Mouse (Mus musculus): ENCODE data around the gene Cdh16. TPM values are rescaled to one million over a fixed set of nuclear protein-coding genes. Genes with fewer than 3 reads are reported as not detected.
A peak's percentile ranks its signal among the peaks of the same experiment; 100 is the strongest.
"Not testable (repeated sequence)": the region's sequence is repeated elsewhere in the genome, so short reads cannot be mapped to it uniquely, and the experiment has no call there.

The Cdh16 gene
- polyA plus RNA-seq, 1 experiment from 2014 or later: not detected

DNA sequence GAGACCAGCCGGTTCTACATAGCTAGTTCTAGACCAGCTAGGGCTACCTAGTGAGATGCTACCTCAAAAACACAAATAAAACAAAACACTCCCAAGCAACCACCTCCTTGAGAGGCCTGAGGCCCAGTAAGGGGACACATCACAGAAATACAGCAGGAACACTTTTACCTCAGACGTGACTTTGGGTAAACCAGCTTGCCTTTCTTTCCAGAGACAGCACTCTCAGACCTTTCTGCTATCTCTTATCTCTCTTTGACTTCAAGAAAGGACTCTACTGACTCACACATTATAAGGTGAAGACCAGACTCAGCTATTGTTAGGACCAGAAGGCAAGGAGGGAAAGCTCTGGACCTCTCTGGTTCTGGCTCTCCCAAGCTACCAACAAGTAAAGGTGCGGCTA, 33.9 kb downstream of the Cdh16 start:
- H3K36me3 ChIP-seq (replicated peaks; ENCODE audit: control insufficient read depth, insufficient read depth, low read depth, low read length): peaks cover 8% of the 10 kb centered on the region
- no peak overlapping the region for H3K27ac ChIP-seq (replicated peaks; ENCODE audit: low read depth, low read length)
- DNase-seq (ENCODE audit: low spot score): no peak
- H3K4me3 ChIP-seq (ENCODE audit: low read depth, low read length): no peak overlapping the region
- no peak overlapping the region for H3K4me2 ChIP-seq (ENCODE audit: low read depth, low read length)
- 92% methylated on average over 3 of the region's 3 CpGs for WGBS
- H3K9me3 ChIP-seq (replicated peaks; ENCODE audit: control insufficient read depth, low read length): no peaks in the 10 kb centered on the region
- H3K9ac ChIP-seq (replicated peaks; ENCODE audit: low read length): no peak overlapping the region
- H3K4me1 ChIP-seq (ENCODE audit: control insufficient read depth, insufficient read depth, low read length): no peaks in the 10 kb centered on the region
- no peak for ATAC-seq (replicated peaks; ENCODE audit: insufficient number of reproducible peaks, low FRiP score, low TSS enrichment, low read depth)
- H3K27me3 ChIP-seq (ENCODE audit: control insufficient read depth, insufficient read depth, low read length): no peaks in the 10 kb centered on the region

- DNase-seq (ENCODE audit: low spot score) (no peak), ATAC-seq (replicated peaks; ENCODE audit: insufficient number of reproducible peaks, low FRiP score, low TSS enrichment, low read depth) (no peak)
- Histone ChIP-seq H3K27ac (replicated peaks; ENCODE audit: low read depth, low read length) (no peak overlapping the region), H3K4me1 (ENCODE audit: control insufficient read depth, insufficient read depth, low read length) (no peaks in the 10 kb centered on the region), H3K4me2 (ENCODE audit: low read depth, low read length) (no peak overlapping the region), H3K36me3 (replicated peaks; ENCODE audit: control insufficient read depth, insufficient read depth, low read depth, low read length) (no peaks in the 10 kb centered on the region), H3K27me3 (ENCODE audit: control insufficient read depth, insufficient read depth, low read length) (no peaks in the 10 kb centered on the region), H3K4me3 (ENCODE audit: low read depth, low read length) (no peak overlapping the region), H3K9me3 (replicated peaks; ENCODE audit: control insufficient read depth, low read length) (no peaks in the 10 kb centered on the region), H3K9ac (replicated peaks; ENCODE audit: low read length) (no peak overlapping the region)
- 67% methylated on average over 1 of the region's 1 CpGs for WGBS
Measured at GRCm38 (mm10) chr8:104584522-104584921, 39.7 kb downstream of the Cdh16 start.

DNA sequence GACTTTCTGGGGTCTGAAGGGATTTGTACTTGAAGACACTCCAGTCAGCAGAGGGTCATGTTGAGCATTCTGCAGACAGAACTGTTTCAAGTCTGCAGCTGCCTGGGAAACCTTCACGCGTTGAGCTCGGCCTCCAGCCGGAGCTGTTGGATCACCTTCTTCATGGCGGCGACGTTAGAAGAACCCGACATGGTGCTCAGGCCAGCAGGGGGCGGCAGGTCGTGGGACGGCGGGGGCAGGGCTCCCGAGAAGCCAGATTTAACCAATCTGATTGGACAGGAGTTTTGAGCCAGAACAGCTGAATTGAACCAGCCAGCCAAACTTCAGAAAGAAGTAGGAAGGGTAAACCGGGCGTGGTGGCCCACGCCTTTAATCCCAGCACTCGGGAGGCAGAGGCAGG, 46.6 kb downstream of the Cdh16 start:
- H3K27ac ChIP-seq (replicated peaks; ENCODE audit: low read depth, low read length); DNase-seq (ENCODE audit: low spot score); H3K4me3 ChIP-seq (ENCODE audit: low read depth, low read length); H3K4me1 ChIP-seq (ENCODE audit: control insufficient read depth, insufficient read depth, low read length); H3K4me2 ChIP-seq (ENCODE audit: low read depth, low read length); H3K9ac ChIP-seq (replicated peaks; ENCODE audit: low read length); H3K9me3 ChIP-seq (replicated peaks; ENCODE audit: control insufficient read depth, low read length); ATAC-seq (replicated peaks; ENCODE audit: insufficient number of reproducible peaks, low FRiP score, low TSS enrichment, low read depth); H3K27me3 ChIP-seq (ENCODE audit: control insufficient read depth, insufficient read depth, low read length); H3K36me3 ChIP-seq (replicated peaks; ENCODE audit: control insufficient read depth, insufficient read depth, low read depth, low read length): not testable (repeated sequence)
- WGBS: 79% methylated on average over 17 of the region's 17 CpGs

DNA sequence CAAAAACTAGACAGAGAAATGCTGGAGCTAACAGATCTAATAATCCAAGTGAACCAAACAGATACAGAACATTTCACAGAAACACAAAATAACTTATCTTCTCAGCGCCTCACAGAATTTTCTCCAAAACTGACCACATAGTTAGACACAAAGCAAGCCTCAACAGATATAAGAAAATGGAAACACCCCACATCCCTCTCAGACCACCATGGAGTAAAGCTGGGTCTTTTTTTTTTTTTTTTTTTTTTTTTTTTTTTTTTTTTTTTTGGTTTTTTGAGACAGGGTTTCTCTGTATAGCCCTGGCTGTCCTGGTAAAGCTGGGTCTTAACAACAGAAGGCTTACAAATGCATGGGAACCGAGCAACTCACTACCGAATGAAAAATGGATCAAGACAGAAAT, 47.4 kb downstream of the Cdh16 start:
- ATAC-seq (replicated peaks; ENCODE audit: insufficient number of reproducible peaks, low FRiP score, low TSS enrichment, low read depth): no peak
- WGBS: 87% methylated on average over 3 of the region's 3 CpGs
- Histone ChIP-seq H3K9me3 (replicated peaks; ENCODE audit: control insufficient read depth, low read length) (no peaks in the 10 kb centered on the region), H3K4me1 (ENCODE audit: control insufficient read depth, insufficient read depth, low read length) (no peaks in the 10 kb centered on the region), H3K36me3 (replicated peaks; ENCODE audit: control insufficient read depth, insufficient read depth, low read depth, low read length) (no peaks in the 10 kb centered on the region), H3K27ac (replicated peaks; ENCODE audit: low read depth, low read length) (no peak overlapping the region), H3K4me2 (ENCODE audit: low read depth, low read length) (no peak overlapping the region), H3K4me3 (ENCODE audit: low read depth, low read length) (no peak overlapping the region), H3K9ac (replicated peaks; ENCODE audit: low read length) (no peak overlapping the region), H3K27me3 (ENCODE audit: control insufficient read depth, insufficient read depth, low read length) (no peaks in the 10 kb centered on the region)
- DNase-seq (ENCODE audit: low spot score): no peak

DNA sequence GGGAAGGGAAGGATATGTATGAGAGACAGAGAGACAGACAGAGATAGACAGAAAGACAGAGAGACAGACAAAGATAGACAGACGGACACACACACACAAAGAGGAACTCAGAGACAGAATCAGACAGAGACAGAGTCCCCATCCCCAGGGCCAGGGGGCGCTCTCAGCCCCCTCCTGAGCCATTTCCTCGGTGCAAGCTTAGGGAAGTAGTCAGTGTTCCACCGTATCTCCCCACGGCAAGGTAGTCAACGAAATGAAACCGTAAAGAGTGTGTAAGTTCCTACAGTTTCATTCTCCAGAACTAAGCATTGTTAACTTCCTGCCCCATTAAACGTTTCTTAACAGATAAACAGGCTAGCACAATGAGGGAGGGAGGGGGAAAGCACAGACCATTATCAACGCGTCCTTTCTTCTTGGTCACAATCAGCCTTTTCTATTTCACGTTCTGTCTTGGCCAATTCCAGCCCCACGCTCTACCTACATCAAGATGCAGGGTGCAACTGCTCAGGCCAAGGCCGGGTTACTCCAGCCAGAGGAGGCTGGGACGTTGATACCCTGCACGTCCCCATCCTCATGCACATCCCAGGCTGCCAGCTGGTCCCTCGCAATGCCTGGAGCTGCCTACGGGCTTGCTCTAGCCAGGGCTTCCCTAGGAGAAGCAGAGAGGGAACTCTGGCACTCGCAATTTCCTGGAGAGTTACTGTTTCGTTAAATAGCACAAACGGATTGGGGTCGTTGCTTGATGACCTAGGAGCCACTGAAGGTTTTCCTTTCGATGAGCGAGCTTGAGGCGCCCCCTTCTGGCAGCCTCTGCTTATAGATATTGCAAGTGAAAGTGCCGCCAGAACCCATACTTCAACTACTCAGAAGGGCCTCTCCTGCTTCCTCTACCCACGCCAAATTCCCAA, 53.5 kb downstream of the Cdh16 start:
- Histone ChIP-seq H3K36me3 (replicated peaks; ENCODE audit: control insufficient read depth, insufficient read depth, low read depth, low read length) (no peaks in the 10 kb centered on the region), H3K4me3 (ENCODE audit: low read depth, low read length) (peak overlapping the region; percentile 26), H3K27ac (replicated peaks; ENCODE audit: low read depth, low read length) (no peak overlapping the region), H3K9ac (replicated peaks; ENCODE audit: low read length) (peak overlapping the region; percentile 42), H3K4me2 (ENCODE audit: low read depth, low read length) (peak overlapping the region; percentile 57), H3K4me1 (ENCODE audit: control insufficient read depth, insufficient read depth, low read length) (no peaks in the 10 kb centered on the region), H3K27me3 (ENCODE audit: control insufficient read depth, insufficient read depth, low read length) (no peaks in the 10 kb centered on the region), H3K9me3 (replicated peaks; ENCODE audit: control insufficient read depth, low read length) (no peaks in the 10 kb centered on the region)
- DNase-seq (ENCODE audit: low spot score) (peak; percentile 92), ATAC-seq (replicated peaks; ENCODE audit: insufficient number of reproducible peaks, low FRiP score, low TSS enrichment, low read depth) (peak; percentile 73; the same call in 1 of the 2 replicates)
- 5% methylated on average over 26 of the region's 26 CpGs for WGBS

DNA sequence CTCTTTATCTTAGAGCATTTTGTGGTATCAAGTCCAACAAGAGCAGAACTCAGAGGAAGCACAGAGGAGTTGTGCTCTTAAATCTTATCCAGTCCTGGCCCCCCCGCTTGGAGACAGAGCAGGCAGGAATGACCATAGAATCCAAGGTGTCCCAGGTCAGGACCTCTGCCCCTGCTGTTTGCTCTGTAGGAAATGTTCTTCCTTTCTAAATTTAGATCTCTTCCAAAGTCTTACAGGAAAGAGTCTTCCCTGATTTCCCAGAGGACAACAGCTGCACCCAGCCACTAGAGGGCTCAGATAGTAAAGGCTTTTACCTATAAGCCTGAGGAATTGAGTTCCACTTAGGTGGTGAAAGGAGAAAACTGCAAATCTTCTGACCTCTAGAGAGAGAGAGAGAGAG, 54.6 kb downstream of the Cdh16 start:
- 25% methylated on average over 1 of the region's 1 CpGs for WGBS
- Histone ChIP-seq H3K27ac (replicated peaks; ENCODE audit: low read depth, low read length) (no peak overlapping the region), H3K4me1 (ENCODE audit: control insufficient read depth, insufficient read depth, low read length) (no peaks in the 10 kb centered on the region), H3K4me3 (ENCODE audit: low read depth, low read length) (no peak overlapping the region), H3K9me3 (replicated peaks; ENCODE audit: control insufficient read depth, low read length) (no peaks in the 10 kb centered on the region), H3K9ac (replicated peaks; ENCODE audit: low read length) (no peak overlapping the region), H3K4me2 (ENCODE audit: low read depth, low read length) (no peak overlapping the region), H3K27me3 (ENCODE audit: control insufficient read depth, insufficient read depth, low read length) (no peaks in the 10 kb centered on the region), H3K36me3 (replicated peaks; ENCODE audit: control insufficient read depth, insufficient read depth, low read depth, low read length) (no peaks in the 10 kb centered on the region)
- ATAC-seq (replicated peaks; ENCODE audit: insufficient number of reproducible peaks, low FRiP score, low TSS enrichment, low read depth) (no peak), DNase-seq (ENCODE audit: low spot score) (peak; percentile 43)

GRCm38 (mm10) chr8:104565457-104565798, 58.8 kb downstream of the Cdh16 start:
- 95% methylated on average over 5 of the region's 5 CpGs for WGBS
- no peak for DNase-seq (ENCODE audit: low spot score)
- Histone ChIP-seq H3K4me2 (ENCODE audit: low read depth, low read length) (no peak overlapping the region), H3K4me3 (ENCODE audit: low read depth, low read length) (no peak overlapping the region), H3K9me3 (replicated peaks; ENCODE audit: control insufficient read depth, low read length) (no peaks in the 10 kb centered on the region), H3K36me3 (replicated peaks; ENCODE audit: control insufficient read depth, insufficient read depth, low read depth, low read length) (no peaks in the 10 kb centered on the region), H3K27me3 (ENCODE audit: control insufficient read depth, insufficient read depth, low read length) (no peaks in the 10 kb centered on the region), H3K4me1 (ENCODE audit: control insufficient read depth, insufficient read depth, low read length) (no peaks in the 10 kb centered on the region), H3K27ac (replicated peaks; ENCODE audit: low read depth, low read length) (no peak overlapping the region), H3K9ac (replicated peaks; ENCODE audit: low read length) (no peak overlapping the region)
- ATAC-seq (replicated peaks; ENCODE audit: insufficient number of reproducible peaks, low FRiP score, low TSS enrichment, low read depth): 0 out of 2 replicates have a peak, but pooled peaks have one; percentile 40

DNA sequence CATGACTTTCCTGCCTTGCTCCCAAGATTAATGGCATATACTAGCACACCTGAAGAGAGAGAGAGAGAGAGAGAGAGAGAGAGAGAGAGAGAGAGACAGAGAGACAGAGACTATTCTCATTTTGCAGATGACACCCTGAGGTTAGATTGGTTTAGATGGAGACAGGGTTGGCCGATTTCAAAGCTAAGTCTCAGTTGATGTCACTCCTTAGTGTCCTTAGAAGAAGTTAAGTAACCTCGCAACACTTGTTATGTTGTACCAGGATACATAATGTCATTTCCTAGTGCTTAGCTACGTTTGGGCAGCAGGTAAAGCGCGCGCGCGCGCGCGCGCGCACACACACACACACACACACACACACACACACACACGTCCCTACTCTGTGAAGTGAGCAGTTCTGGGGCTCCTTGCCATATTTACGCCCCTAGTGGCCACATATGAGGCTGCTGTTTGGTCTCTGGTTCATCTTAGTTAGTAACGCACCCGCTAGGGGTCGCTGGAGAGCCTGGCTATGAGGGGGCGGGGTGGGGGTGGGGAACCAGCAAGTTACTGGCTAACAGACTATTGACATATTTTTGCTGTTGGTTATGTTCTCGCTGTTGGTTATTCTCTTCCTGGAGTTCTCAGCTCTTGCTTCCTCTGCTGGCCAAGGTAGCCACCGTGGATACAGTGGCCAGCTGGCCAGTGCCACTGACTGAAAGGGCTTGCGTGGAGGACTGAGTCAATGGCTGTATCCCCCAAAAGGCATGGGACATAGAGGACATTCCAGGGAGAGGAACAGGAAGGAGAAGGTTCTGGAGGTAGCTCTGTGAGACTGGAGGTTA, 59.4 kb downstream of the Cdh16 start:
- Histone ChIP-seq H3K4me3 (ENCODE audit: low read depth, low read length) (no peak overlapping the region), H3K9ac (replicated peaks; ENCODE audit: low read length) (no peak overlapping the region), H3K4me1 (ENCODE audit: control insufficient read depth, insufficient read depth, low read length) (no peaks in the 10 kb centered on the region), H3K4me2 (ENCODE audit: low read depth, low read length) (no peak overlapping the region), H3K27me3 (ENCODE audit: control insufficient read depth, insufficient read depth, low read length) (no peaks in the 10 kb centered on the region), H3K27ac (replicated peaks; ENCODE audit: low read depth, low read length) (no peak overlapping the region), H3K9me3 (replicated peaks; ENCODE audit: control insufficient read depth, low read length) (no peaks in the 10 kb centered on the region), H3K36me3 (replicated peaks; ENCODE audit: control insufficient read depth, insufficient read depth, low read depth, low read length) (no peaks in the 10 kb centered on the region)
- DNase-seq (ENCODE audit: low spot score) (peak; percentile 92), ATAC-seq (replicated peaks; ENCODE audit: insufficient number of reproducible peaks, low FRiP score, low TSS enrichment, low read depth) (peak; percentile 75)
- 20% methylated on average over 22 of the region's 22 CpGs for WGBS

Measured in embryonic facial prominence, embryonic 11.5 days (tissue).